Mouse (Mus musculus) urinary bladder, postnatal 14 days (tissue): ENCODE results near the gene Tmcc2.

Source experiments
- DNase-seq: peaks from one replicate; pipeline ENCODE4 v3.0.0; 2021; ENCODE audit warnings: low spot score

Tmcc2 gene

GRCm38 (mm10) chr1:132390691-132391579, at the start of gene Tmcc2:
Tmcc2 (minus strand) TSS chr1:132391281.
- DNase-seq, result no peak

GRCm38 (mm10) chr1:132437389-132437788, 46.3 kb upstream of the Tmcc2 start:
- no peak for DNase-seq

- DNase-seq, result no peak
Measured at GRCm38 (mm10) chr1:132436960-132437359, 45.9 kb upstream of the Tmcc2 start.

- DNase-seq, result no peak
Measured at GRCm38 (mm10) chr1:132436320-132436958, 45.4 kb upstream of the Tmcc2 start.

- no peak for DNase-seq
Measured at GRCm38 (mm10) chr1:132434032-132434431, 43.0 kb upstream of the Tmcc2 start.

- DNase-seq, result no peak
Measured at GRCm38 (mm10) chr1:132433349-132433748, 42.3 kb upstream of the Tmcc2 start.

GRCm38 (mm10) chr1:132431716-132432115, 40.6 kb upstream of the Tmcc2 start:
- peak; percentile 29 for DNase-seq

- no peak for DNase-seq
Measured at GRCm38 (mm10) chr1:132430818-132431217, 39.7 kb upstream of the Tmcc2 start.

- no peak for DNase-seq
Measured at GRCm38 (mm10) chr1:132425600-132425999, 34.5 kb upstream of the Tmcc2 start.

GRCm38 (mm10) chr1:132422912-132423696, 32.0 kb upstream of the Tmcc2 start:
- DNase-seq, result no peak

GRCm38 (mm10) chr1:132420662-132421061, 29.6 kb upstream of the Tmcc2 start:
- no peak for DNase-seq

- no peak for DNase-seq
Measured at GRCm38 (mm10) chr1:132420206-132420605, 29.1 kb upstream of the Tmcc2 start.

- DNase-seq, result peak; percentile 95
Measured at GRCm38 (mm10) chr1:132417319-132418251, 26.5 kb upstream of the Tmcc2 start, which contains the start of gene Dstyk. Dstyk (plus strand) TSS chr1:132417555.

GRCm38 (mm10) chr1:132416943-132417290, 25.8 kb upstream of the Tmcc2 start:
- no peak for DNase-seq

- DNase-seq, result no peak
Measured at GRCm38 (mm10) chr1:132416244-132416942, 25.3 kb upstream of the Tmcc2 start.

- peak; percentile 41 for DNase-seq
Measured at GRCm38 (mm10) chr1:132410657-132411056, 19.6 kb upstream of the Tmcc2 start.

- no peak for DNase-seq
Measured at GRCm38 (mm10) chr1:132401843-132402242, 10.8 kb upstream of the Tmcc2 start.

- no peak for DNase-seq
Measured at GRCm38 (mm10) chr1:132400538-132400937, 9.5 kb upstream of the Tmcc2 start.

- DNase-seq, result no peak
Measured at GRCm38 (mm10) chr1:132396705-132397104, 5.6 kb upstream of the Tmcc2 start.

GRCm38 (mm10) chr1:132392872-132393271, 1.8 kb upstream of the Tmcc2 start:
- DNase-seq, result no peak

- peak; percentile 57 for DNase-seq
Measured at GRCm38 (mm10) chr1:132391580-132392022, 520 bp upstream of the Tmcc2 start.
